Mouse (Mus musculus): Measurements from ENCODE around the gene Ankrd66.

- TF ChIP-seq CTCF (IDR thresholded peaks at IDR 0.05; ENCODE audit: borderline replicate concordance, insufficient read depth, low read length) (peak; percentile 8; the same call in 1 of the 2 replicates), POLR2A (IDR thresholded peaks at IDR 0.05; ENCODE audit: low read depth, low read length) (no peak)
These were observed 24.6 kb downstream of the Ankrd66 start for GRCm38 (mm10) chr17:43518644-43519409.
